Mouse (Mus musculus): ENCODE data around the gene Nt5m. TPM values are rescaled to one million over a fixed set of nuclear protein-coding genes. Genes with fewer than 3 reads are reported as not detected.

Gene Nt5m
- polyA plus RNA-seq (2012; rRNA removed) = 72.5 and 73.2 TPM in 2 replicates

- H3K4me3 ChIP-seq (ENCODE audit: insufficient read depth, low read length) = peak within 1 kb of the TSS; percentile 90
- peaks cover 1% of the 10 kb centered on the region; the same call in 1 of the 2 replicates for H3K4me1 ChIP-seq (ENCODE audit: control insufficient read depth, insufficient read depth, low read length)
- peak within 1 kb of the TSS; percentile 98 for H3K27ac ChIP-seq (ENCODE audit: insufficient read depth, low read length)
- TF ChIP-seq CTCF (IDR thresholded peaks at IDR 0.05; ENCODE audit: extremely low read depth, insufficient read depth, low read length) (no peak), POLR2A (IDR thresholded peaks at IDR 0.05; ENCODE audit: extremely low read depth, insufficient read depth, low read length) (peak; percentile 34; the same call in 1 of the 2 replicates)
Observed at GRCm38 (mm10) chr11:59839008-59839458, at the start of gene Nt5m. Nt5m (plus strand) TSS chr11:59839447.

GRCm38 (mm10) chr11:59793390-59793789 is 45.9 kb upstream of the Nt5m start:
- H3K27ac ChIP-seq (ENCODE audit: insufficient read depth, low read length) = no peak overlapping the region
- H3K4me3 ChIP-seq (ENCODE audit: insufficient read depth, low read length) = no peak overlapping the region
- H3K4me1 ChIP-seq (ENCODE audit: control insufficient read depth, insufficient read depth, low read length) = no peaks in the 10 kb centered on the region
- no peak for TF ChIP-seq POLR2A (IDR thresholded peaks at IDR 0.05; ENCODE audit: extremely low read depth, insufficient read depth, low read length)
- TF ChIP-seq CTCF (IDR thresholded peaks at IDR 0.05; ENCODE audit: extremely low read depth, insufficient read depth, low read length) = no peak

- Histone ChIP-seq H3K27ac (ENCODE audit: insufficient read depth, low read length) (no peak overlapping the region), H3K4me3 (ENCODE audit: insufficient read depth, low read length) (no peak overlapping the region), H3K4me1 (ENCODE audit: control insufficient read depth, insufficient read depth, low read length) (no peaks in the 10 kb centered on the region)
- TF ChIP-seq POLR2A (IDR thresholded peaks at IDR 0.05; ENCODE audit: extremely low read depth, insufficient read depth, low read length) = no peak
- no peak for TF ChIP-seq CTCF (IDR thresholded peaks at IDR 0.05; ENCODE audit: extremely low read depth, insufficient read depth, low read length)
Observed at GRCm38 (mm10) chr11:59800412-59800811, 38.8 kb upstream of the Nt5m start.

DNA sequence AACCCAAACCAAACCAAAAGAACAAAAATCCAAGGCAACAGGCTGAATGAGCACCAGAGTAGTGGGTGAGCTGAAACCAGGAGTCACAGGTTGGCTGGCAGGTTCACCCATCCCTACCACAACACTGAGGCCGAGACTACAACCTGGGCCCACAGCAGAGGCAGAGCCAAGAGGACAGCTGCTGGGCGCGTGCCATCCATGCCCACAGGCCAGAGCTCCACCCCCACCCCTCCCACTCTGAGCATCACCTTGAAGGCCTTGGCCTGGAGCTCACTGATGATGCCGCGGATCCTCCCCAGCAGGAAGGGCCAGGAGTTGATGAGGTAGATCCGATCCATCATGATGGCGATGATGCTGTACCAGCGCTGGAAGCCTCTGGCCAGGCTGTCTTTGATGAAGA is 37.4 kb upstream of the Nt5m start:
- TF ChIP-seq POLR2A (IDR thresholded peaks at IDR 0.05; ENCODE audit: extremely low read depth, insufficient read depth, low read length) (no peak), CTCF (IDR thresholded peaks at IDR 0.05; ENCODE audit: extremely low read depth, insufficient read depth, low read length) (no peak)
- H3K4me3 ChIP-seq (ENCODE audit: insufficient read depth, low read length) = no peak overlapping the region
- H3K4me1 ChIP-seq (ENCODE audit: control insufficient read depth, insufficient read depth, low read length) = no peaks in the 10 kb centered on the region
- no peak overlapping the region for H3K27ac ChIP-seq (ENCODE audit: insufficient read depth, low read length)

DNA sequence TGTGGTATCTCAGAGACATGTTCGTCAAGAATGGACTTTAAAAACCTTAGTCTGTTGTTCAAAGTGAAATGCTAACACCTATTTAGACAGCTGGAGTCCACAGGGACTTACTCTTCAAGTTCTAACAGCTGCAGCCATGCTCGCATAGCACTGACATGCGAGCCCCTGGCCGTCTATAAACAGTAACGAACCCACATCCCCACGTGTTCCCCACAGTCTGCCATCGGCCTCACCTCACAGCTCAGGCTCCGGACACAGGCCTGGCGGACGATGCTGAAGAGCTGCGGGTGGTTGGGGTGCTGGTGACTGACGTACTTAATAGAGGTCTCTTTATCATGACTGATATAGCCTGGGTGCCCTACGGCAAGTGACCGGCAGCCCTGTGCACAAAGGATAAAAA is 35.7 kb upstream of the Nt5m start:
- no peak for TF ChIP-seq POLR2A (IDR thresholded peaks at IDR 0.05; ENCODE audit: extremely low read depth, insufficient read depth, low read length)
- H3K27ac ChIP-seq (ENCODE audit: insufficient read depth, low read length) = no peak overlapping the region
- no peak overlapping the region for H3K4me3 ChIP-seq (ENCODE audit: insufficient read depth, low read length)
- peaks cover 4% of the 10 kb centered on the region for H3K4me1 ChIP-seq (ENCODE audit: control insufficient read depth, insufficient read depth, low read length)

GRCm38 (mm10) chr11:59804409-59805110 is 34.7 kb upstream of the Nt5m start:
- H3K4me3 ChIP-seq (ENCODE audit: insufficient read depth, low read length) = no peak overlapping the region

DNA sequence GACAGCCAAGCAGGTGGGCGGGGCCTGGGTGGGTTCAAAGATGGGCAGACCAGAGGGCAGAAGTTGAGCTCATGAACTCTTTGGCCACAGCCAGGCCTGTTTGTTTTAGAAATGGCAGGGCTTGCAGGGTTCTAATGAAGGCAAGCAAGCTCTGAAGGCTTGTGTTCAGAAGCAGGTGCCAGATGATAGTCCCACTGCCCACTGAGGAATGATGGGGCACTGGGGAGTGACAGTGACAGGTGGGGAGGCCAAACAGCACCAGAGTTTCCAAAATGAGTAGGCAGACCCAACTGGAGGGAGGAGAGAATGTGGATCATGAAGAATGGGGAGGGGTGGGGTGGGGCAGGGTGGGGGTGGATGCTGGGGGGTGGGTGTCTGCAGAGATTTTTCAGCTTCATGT is 34.0 kb upstream of the Nt5m start:
- peaks cover 8% of the 10 kb centered on the region for H3K4me1 ChIP-seq (ENCODE audit: control insufficient read depth, insufficient read depth, low read length)
- H3K4me3 ChIP-seq (ENCODE audit: insufficient read depth, low read length) = no peak overlapping the region
- no peak overlapping the region for H3K27ac ChIP-seq (ENCODE audit: insufficient read depth, low read length)
- no peak for TF ChIP-seq POLR2A (IDR thresholded peaks at IDR 0.05; ENCODE audit: extremely low read depth, insufficient read depth, low read length)
- TF ChIP-seq CTCF (IDR thresholded peaks at IDR 0.05; ENCODE audit: extremely low read depth, insufficient read depth, low read length) = no peak

More at GRCm38 (mm10) chr11:59804409-59805110, 34.7 kb upstream of the Nt5m start:
- H3K4me1 ChIP-seq (ENCODE audit: control insufficient read depth, insufficient read depth, low read length) = peaks cover 8% of the 10 kb centered on the region
- TF ChIP-seq CTCF (IDR thresholded peaks at IDR 0.05; ENCODE audit: extremely low read depth, insufficient read depth, low read length) (no peak), POLR2A (IDR thresholded peaks at IDR 0.05; ENCODE audit: extremely low read depth, insufficient read depth, low read length) (no peak)
- no peak overlapping the region for H3K27ac ChIP-seq (ENCODE audit: insufficient read depth, low read length)

GRCm38 (mm10) chr11:59805656-59806055 is 33.6 kb upstream of the Nt5m start:
- TF ChIP-seq CTCF (IDR thresholded peaks at IDR 0.05; ENCODE audit: extremely low read depth, insufficient read depth, low read length) (no peak), POLR2A (IDR thresholded peaks at IDR 0.05; ENCODE audit: extremely low read depth, insufficient read depth, low read length) (no peak)
- Histone ChIP-seq H3K27ac (ENCODE audit: insufficient read depth, low read length) (no peak overlapping the region), H3K4me1 (ENCODE audit: control insufficient read depth, insufficient read depth, low read length) (peaks cover 8% of the 10 kb centered on the region), H3K4me3 (ENCODE audit: insufficient read depth, low read length) (no peak overlapping the region)

- Histone ChIP-seq H3K27ac (ENCODE audit: insufficient read depth, low read length) (no peak overlapping the region), H3K4me3 (ENCODE audit: insufficient read depth, low read length) (peak overlapping the region; percentile 98), H3K4me1 (ENCODE audit: control insufficient read depth, insufficient read depth, low read length) (peaks cover 8% of the 10 kb centered on the region)
- TF ChIP-seq CTCF (IDR thresholded peaks at IDR 0.05; ENCODE audit: extremely low read depth, insufficient read depth, low read length) = 0 out of 2 replicates have a peak, but pooled peaks have one; percentile 10
- no peak for TF ChIP-seq POLR2A (IDR thresholded peaks at IDR 0.05; ENCODE audit: extremely low read depth, insufficient read depth, low read length)
Observed at GRCm38 (mm10) chr11:59808170-59808960, 30.9 kb upstream of the Nt5m start.

Measured in cortical plate, adult 2 months (tissue).